Mouse (Mus musculus) lung, adult 2 months (tissue): ENCODE results near the gene Raet1e. TPM values are rescaled to one million over a fixed set of nuclear protein-coding genes. Genes with fewer than 3 reads are reported as not detected.
"Not testable (repeated sequence)": the region's sequence is repeated elsewhere in the genome, so short reads cannot be mapped to it uniquely, and the experiment has no call there.

Experiments used
- DNase-seq: peaks from one replicate; pipeline ENCODE4 v3.0.0; 2022
- H3K4me1 ChIP-seq: fragments of 200-500 bp; 2 replicates; pipeline ENCODE4 v1.6.1; 2011; ENCODE audit warnings: low read length; ENCODE audit not compliant: control insufficient read depth, insufficient read depth
- H3K4me3 ChIP-seq: fragments of 200-500 bp; replicated peaks from 2 replicates; pipeline ENCODE3; 2011; ENCODE audit warnings: low read depth, mild to moderate bottlenecking, control low read depth, low read length; ENCODE audit errors: extremely low read depth
- CTCF ChIP-seq: fragments of 200-500 bp; IDR thresholded peaks from 2 replicates; pipeline ENCODE4 v1.5.1; 2011; ENCODE audit warnings: mild to moderate bottlenecking, low read length, control low read depth; ENCODE audit not compliant: insufficient read depth
- POLR2A ChIP-seq: fragments of 200-500 bp; IDR thresholded peaks from 2 replicates; pipeline ENCODE4 v1.6.1; 2011; ENCODE audit warnings: low read depth, mild to moderate bottlenecking, control low read depth, low read length, borderline replicate concordance; ENCODE audit errors: extremely low read depth
- WGBS: fragments of 180-500 bp; shearing (Covaris S2); methylation state at CpG from one replicate; pipeline ENCODE4 v1.1.7; 2018; 5-methylcytosine and 5-hydroxymethylcytosine counted together
- polyA plus RNA-seq: library from polyadenylated mRNA; depleted of rRNA; stranded (reverse); fragments of >200 nt; gene quantifications from 2 replicates; pipeline ENCODE4 v1.2.3, GENCODE M21; 2012

Gene Raet1e
- polyA plus RNA-seq, 1 experiment, result 1.0 TPM

GRCm38 (mm10) chr10:22302344-22303057 is 144.1 kb downstream of the Raet1e start:
- peak overlapping the region; percentile 58 for H3K4me3 ChIP-seq
- DNase-seq, result no peak
- WGBS, result 55% methylated on average over 5 of the region's 5 CpGs
- H3K4me1 ChIP-seq, result no peaks in the 10 kb centered on the region
- no peak for TF ChIP-seq POLR2A
- TF ChIP-seq CTCF, result no peak

GRCm38 (mm10) chr10:22303736-22304135 is 145.4 kb downstream of the Raet1e start:
- 79% methylated on average over 6 of the region's 6 CpGs for WGBS
- H3K4me3 ChIP-seq, result no peak overlapping the region
- TF ChIP-seq CTCF, result no peak
- no peak for TF ChIP-seq POLR2A
- no peaks in the 10 kb centered on the region for H3K4me1 ChIP-seq
- no peak for DNase-seq

- no peak overlapping the region for H3K4me3 ChIP-seq
- TF ChIP-seq CTCF (no peak), POLR2A (no peak)
- WGBS, result 74% methylated on average over 4 of the region's 4 CpGs
- H3K4me1 ChIP-seq, result no peaks in the 10 kb centered on the region
- no peak for DNase-seq
These were observed 147.4 kb downstream of the Raet1e start for GRCm38 (mm10) chr10:22305801-22306200.

GRCm38 (mm10) chr10:22306452-22306851 is 148.1 kb downstream of the Raet1e start:
- 40% methylated on average over 4 of the region's 4 CpGs for whole genome bisulfite sequencing
- DNase-seq, result no peak

GRCm38 (mm10) chr10:22308221-22308620 is 149.9 kb downstream of the Raet1e start:
- 64% methylated on average over 1 of the region's 1 CpGs for WGBS
- Histone ChIP-seq H3K4me3 (no peak overlapping the region), H3K4me1 (no peaks in the 10 kb centered on the region)
- DNase-seq, result no peak
- no peak for TF ChIP-seq CTCF
- TF ChIP-seq POLR2A, result no peak

More at GRCm38 (mm10) chr10:22306452-22306851, 148.1 kb downstream of the Raet1e start:
- Histone ChIP-seq H3K4me3 (no peak overlapping the region), H3K4me1 (no peaks in the 10 kb centered on the region)
- TF ChIP-seq POLR2A, result no peak
- TF ChIP-seq CTCF, result no peak

GRCm38 (mm10) chr10:22322858-22323257 is 164.5 kb downstream of the Raet1e start:
- WGBS, result 86% methylated on average over 2 of the region's 2 CpGs
- Histone ChIP-seq H3K4me3 (no peak overlapping the region), H3K4me1 (no peaks in the 10 kb centered on the region)
- DNase-seq, result no peak
- TF ChIP-seq POLR2A (no peak), CTCF (no peak)

GRCm38 (mm10) chr10:22345721-22346120 is 187.4 kb downstream of the Raet1e start:
- not testable (repeated sequence) for H3K4me1 ChIP-seq, H3K4me3 ChIP-seq, DNase-seq
- 64% methylated on average over 4 of the region's 4 CpGs for WGBS

GRCm38 (mm10) chr10:22353548-22354195 is 195.3 kb downstream of the Raet1e start:
- WGBS, result 63% methylated on average over 6 of the region's 6 CpGs
- H3K4me3 ChIP-seq, result not testable (repeated sequence)

GRCm38 (mm10) chr10:22354196-22354574 is 195.8 kb downstream of the Raet1e start:
- not testable (repeated sequence) for DNase-seq, H3K4me3 ChIP-seq, H3K4me1 ChIP-seq
- WGBS, result 60% methylated on average over 2 of the region's 2 CpGs

More at GRCm38 (mm10) chr10:22353548-22354195, 195.3 kb downstream of the Raet1e start:
- not testable (repeated sequence) for H3K4me1 ChIP-seq, DNase-seq

- not testable (repeated sequence) for H3K4me3 ChIP-seq, H3K4me1 ChIP-seq, DNase-seq
- 69% methylated on average over 1 of the region's 1 CpGs for WGBS
These were observed 199.0 kb downstream of the Raet1e start for GRCm38 (mm10) chr10:22357373-22357772.

GRCm38 (mm10) chr10:22360252-22360651 is 201.9 kb downstream of the Raet1e start, which contains the start of gene Raet1d:
Gene Raet1d, plus strand, starts transcription at chr10:22360552.
- WGBS, result 69% methylated on average over 3 of the region's 3 CpGs
- not testable (repeated sequence) for H3K4me3 ChIP-seq, DNase-seq, H3K4me1 ChIP-seq

GRCm38 (mm10) chr10:22360957-22361356 is 202.6 kb downstream of the Raet1e start:
- H3K4me1 ChIP-seq, H3K4me3 ChIP-seq, DNase-seq: not testable (repeated sequence)
- WGBS, result 43% methylated on average over 2 of the region's 2 CpGs

GRCm38 (mm10) chr10:22361415-22362352 is 203.3 kb downstream of the Raet1e start:
- WGBS, result 6% methylated on average over 11 of the region's 15 CpGs
- DNase-seq, result peak; percentile 5
- H3K4me3 ChIP-seq, H3K4me1 ChIP-seq: not testable (repeated sequence)
